Mouse (Mus musculus) B cell, adult (primary cell): ENCODE results near the gene Smdt1. TPM values are rescaled to one million over a fixed set of nuclear protein-coding genes. Genes with fewer than 3 reads are reported as not detected.

Experiments used
- total RNA-seq: library from RNA; stranded (reverse); gene quantifications from 4 replicates; pipeline ENCODE4 v1.2.4, GENCODE M21; 2023; ENCODE audit not compliant: inconsistent age

The Smdt1 gene
- 85.5 to 111 TPM (median 94.6 TPM) in 4 replicates for total RNA-seq

DNA sequence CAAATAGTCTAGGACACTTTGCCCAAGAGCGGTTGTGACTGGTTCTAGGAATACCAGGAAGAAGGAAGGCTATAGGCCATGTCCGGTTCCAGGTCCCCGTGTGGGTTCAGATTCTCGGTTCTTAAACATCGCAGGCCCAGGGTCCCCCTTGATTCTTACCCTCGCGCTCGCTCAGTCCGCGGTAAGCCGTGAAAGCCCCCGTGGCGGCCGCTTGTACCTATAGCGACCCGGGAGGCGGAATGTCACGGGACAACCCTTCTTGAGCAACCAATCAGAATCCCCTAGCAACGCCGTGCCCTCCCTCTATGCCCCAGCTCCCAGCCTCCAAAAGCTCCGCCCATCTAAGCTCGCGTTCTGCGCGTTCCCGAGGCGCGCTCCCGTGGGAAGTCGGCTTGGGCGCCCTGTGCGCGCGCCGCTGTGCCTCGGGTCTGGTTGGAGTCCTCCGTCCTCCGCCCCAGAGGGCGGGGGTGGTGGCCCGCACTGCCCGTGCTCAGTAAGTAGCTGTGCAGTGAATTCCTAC lies at the start of gene Smdt1, which contains the start of the genes Naga and Pheta2:
TSS of gene Smdt1 (plus strand) at position 367 of the 520 bp plus-strand sequence.
TSS of gene Naga (minus strand) at position 333 of the 520 bp plus-strand sequence.
TSS of gene Pheta2 (plus strand) at position 350 of the 520 bp plus-strand sequence.

DNA sequence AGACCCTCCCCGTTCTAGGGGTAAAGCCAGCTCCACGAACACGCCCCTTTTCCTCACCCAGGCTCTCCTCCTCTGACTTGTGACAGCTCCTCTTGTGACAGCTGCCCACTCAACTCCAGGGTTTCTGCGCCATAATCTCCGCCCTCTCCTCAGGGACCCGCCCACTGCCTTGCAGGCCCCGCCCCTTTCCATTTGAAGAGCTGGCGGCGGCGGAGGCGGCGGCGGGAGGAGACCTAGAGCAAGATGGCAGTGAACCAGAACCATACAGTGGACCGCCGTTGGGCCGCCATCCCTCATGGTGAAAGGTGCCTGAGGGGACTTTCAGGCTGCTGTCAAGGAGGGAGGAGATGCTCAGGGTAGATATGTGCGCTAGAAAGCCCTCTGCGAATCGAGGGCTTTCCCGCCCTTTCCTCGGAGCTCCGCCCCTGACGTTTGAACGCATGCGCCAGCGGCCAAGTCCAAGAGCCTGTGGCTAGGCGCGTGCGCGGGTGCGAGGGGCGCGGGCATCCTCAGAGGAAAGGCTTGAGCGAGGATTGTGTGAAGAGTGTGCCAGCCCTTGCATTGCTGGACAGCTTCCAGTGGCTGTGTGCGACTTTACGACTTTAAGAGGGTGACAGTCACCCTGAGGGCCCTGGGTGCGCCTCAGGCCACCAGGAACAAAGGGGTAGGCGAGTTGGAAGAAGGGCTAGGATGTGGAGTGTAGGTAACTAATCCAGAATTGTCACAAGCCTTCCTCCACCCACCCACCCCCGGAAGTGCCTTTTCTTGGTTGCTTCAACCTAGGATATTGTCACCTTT lies 39.8 kb upstream of the Smdt1 start, which contains the start of gene Wbp2nl:
TSS of gene Wbp2nl (plus strand) at position 191 of the 798 bp plus-strand sequence.

DNA sequence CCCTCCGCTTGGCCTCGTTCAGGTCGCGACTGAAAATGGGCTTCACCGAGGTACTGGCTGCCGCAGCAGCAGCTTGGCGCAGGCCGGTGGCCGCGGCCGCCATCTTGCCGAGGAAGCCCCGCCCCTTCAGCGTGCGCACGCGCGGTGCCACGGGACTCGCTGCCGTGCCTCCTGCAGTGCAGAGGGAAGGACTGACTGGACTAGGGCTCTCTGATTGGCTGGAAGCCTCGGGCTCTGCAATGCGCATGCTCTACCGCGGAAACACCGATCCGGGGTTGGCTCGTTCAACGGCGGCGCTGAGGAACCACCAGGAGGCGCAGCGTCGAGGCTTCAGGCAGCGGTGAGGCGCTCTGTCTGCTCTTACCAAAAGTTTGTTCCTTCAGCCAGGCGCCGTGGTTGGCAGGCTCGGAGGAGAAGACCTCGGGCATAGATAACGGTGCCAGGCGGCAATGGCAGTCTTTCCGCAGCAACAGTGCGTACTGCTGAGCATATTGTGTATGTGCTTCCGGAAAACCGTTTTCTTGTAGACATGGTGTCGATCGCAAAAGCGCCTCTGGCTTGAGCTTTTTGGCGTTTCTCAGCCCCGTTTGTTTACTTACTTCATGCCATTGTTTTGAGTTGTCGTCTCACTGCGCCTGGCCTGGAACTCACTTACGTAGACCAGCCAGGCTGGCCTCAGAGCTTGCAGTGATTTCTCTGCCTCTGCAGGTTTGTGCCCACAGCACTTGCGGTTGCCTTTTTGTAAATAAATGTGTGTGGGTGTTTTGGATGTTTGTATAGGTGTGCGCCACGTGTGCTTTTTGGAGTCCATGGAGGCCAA lies 15.6 kb downstream of the Smdt1 start, which contains the start of gene Ndufa6:
TSS of gene Ndufa6 (minus strand) at position 197 of the 820 bp plus-strand sequence.

DNA sequence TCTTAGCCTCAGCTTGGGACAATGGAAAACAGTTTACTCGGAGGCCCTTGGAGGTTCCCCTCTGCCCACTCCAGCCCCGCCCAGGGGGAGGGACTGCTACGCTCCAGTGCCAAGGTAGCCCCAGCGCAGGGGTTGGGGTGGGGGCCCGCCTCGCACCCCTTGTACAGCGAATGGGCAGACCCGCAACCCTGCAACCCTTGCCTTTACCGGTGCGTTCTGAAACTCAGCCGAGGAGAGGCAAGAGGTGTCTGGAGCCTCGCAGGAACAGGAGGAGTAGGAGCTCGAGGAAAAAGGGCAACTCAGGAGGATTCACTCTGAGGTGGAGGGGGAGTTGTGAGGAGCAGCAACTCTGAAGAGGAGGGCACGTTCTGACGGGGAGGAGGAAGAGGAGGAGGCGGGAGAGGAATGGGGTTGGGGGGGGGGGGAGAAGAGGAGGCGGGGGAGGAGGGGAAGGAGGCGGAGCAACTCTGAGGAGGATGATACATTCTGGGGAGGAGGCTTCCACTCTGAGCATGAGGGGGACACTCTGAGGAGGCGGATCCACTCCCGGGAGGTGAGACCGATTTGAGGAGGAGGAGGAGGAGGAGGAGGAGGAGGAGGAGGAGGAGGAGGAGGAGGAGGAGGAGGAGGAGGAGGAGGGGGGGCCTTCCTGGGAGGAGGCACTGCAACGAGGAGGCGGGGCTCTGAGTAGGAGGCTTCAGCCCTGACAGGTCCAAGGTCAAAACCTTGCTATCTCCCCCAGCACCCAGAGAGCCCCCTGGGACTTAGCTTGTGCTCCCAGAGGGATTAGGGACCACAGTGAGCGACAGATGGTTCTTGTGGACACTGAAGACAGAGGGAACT lies 41.3 kb downstream of the Smdt1 start, which contains the start of gene Cyp2d22:
TSS of gene Cyp2d22 (minus strand) at position 390 of the 843 bp plus-strand sequence.

DNA sequence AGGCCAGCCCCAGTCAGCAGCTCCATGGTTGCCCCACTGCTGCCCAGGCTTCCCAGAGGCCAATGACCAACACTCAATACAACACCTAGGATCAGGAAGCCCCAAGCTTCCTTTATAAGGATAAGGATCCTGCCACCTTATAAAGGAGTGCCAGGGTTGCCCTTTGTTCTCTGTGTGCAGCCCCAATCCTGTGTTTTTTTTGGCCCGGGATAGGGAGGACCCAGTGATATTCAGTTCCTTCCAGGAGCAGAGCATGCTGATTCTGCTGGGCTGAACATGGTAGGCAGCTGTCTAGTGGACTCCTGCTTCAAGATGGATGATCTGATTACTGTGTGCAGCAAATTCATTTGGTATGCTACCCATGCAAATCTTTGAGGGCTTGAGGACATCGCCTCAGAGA lies 55.2 kb downstream of the Smdt1 start, which contains the start of gene Cyp2d11:
TSS of gene Cyp2d11 (minus strand) at position 101 of the 400 bp plus-strand sequence.

Other genes starting within 250 kb of the Smdt1 start
- 58.6 to 67.5 TPM (median 62.7 TPM) in 4 replicates for gene Ccdc134, start 211.0 kb upstream of the Smdt1 start, total RNA-seq
- gene Srebf2, start 191.8 kb upstream of the Smdt1 start, total RNA-seq = 202 to 229 TPM (median 225 TPM) in 4 replicates
- gene Shisa8, start 126.1 kb upstream of the Smdt1 start, total RNA-seq = 5.5 to 8.9 TPM (median 6.7 TPM) in 4 replicates
- gene Tnfrsf13c, start 114.6 kb upstream of the Smdt1 start, total RNA-seq = 309 to 334 TPM (median 329 TPM) in 4 replicates
- 0.77 to 4.2 TPM (median 1.6 TPM) in 4 replicates for gene Cenpm, start 94.2 kb upstream of the Smdt1 start, total RNA-seq
- gene 1500009C09Rik, start 86.6 kb upstream of the Smdt1 start, total RNA-seq = 0.32 TPM in 1 of 4 replicates, not detected in the others
- 0.48 TPM in 1 of 4 replicates, not detected in the others for gene Sept3, start 64.1 kb upstream of the Smdt1 start, total RNA-seq
- gene Wbp2nl, start 40.0 kb upstream of the Smdt1 start, total RNA-seq = not detected in 4 replicates
- gene Naga, start within 50 bp of the Smdt1 start, total RNA-seq = 44.4 to 66.9 TPM (median 50.7 TPM) in 4 replicates
- 0.24 TPM in 1 of 4 replicates, not detected in the others for gene Pheta2, start within 50 bp of the Smdt1 start, total RNA-seq
- gene Ndufa6, start 15.4 kb downstream of the Smdt1 start, total RNA-seq = 95.5 to 108 TPM (median 98.9 TPM) in 4 replicates
- gene Cyp2d22, start 41.3 kb downstream of the Smdt1 start, total RNA-seq = 4.4 to 8.3 TPM (median 6.6 TPM) in 4 replicates
- not detected in 4 replicates for gene Cyp2d11, start 55.1 kb downstream of the Smdt1 start, total RNA-seq
- gene Cyp2d10, start 68.2 kb downstream of the Smdt1 start, total RNA-seq = not detected in 4 replicates
- not detected in 4 replicates for gene Cyp2d9, start 94.5 kb downstream of the Smdt1 start, total RNA-seq
- not detected in 4 replicates for gene Cyp2d12, start 216.1 kb downstream of the Smdt1 start, total RNA-seq